Mouse (Mus musculus): ENCODE measurements around the gene Haus2. TPM values are rescaled to one million over a fixed set of nuclear protein-coding genes. Genes with fewer than 3 reads are reported as not detected.
"Not testable (repeated sequence)": the region's sequence is repeated elsewhere in the genome, so short reads cannot be mapped to it uniquely, and the experiment has no call there.

The Haus2 gene
- total RNA-seq (2021): 1 to 10 TPM; 8.6 to 9.3 TPM

- DNase-seq (ENCODE audit: low spot score): peak; percentile 80
- intact Hi-C loops (cut with DNase I): loop anchor here (2.0 to 5.0 kb wide), 4 partner anchors 42 to 132 kb away; partner anchors contain the start of gene Snap23
Measured at GRCm38 (mm10) chr2:120608830-120609723, at the start of gene Haus2, which contains the start of gene Lrrc57. TSS of gene Haus2 (plus strand) at chr2:120609383. TSS of gene Lrrc57 (minus strand) at chr2:120609520.

GRCm38 (mm10) chr2:120561524-120561923 lies 47.7 kb upstream of the Haus2 start:
- no peak for DNase-seq (ENCODE audit: low spot score)
- intact Hi-C loops (cut with DNase I): no loop called here

DNA sequence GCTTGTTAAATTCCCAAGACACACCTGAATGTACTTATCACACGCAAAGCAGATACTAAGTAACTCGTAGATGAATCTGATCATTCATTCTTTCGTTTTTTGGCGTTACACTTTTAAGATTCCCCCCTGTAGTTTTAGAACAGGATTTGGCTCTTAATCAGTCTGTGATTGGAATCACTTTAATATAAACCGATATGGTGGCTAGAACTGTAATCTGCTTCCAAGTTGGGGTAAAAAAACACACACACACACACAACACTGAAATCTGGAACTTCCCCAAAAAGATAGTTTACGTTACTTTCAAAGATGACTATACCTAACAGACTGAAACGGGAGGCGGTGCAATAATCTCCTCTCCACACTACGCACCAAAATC lies 46.3 kb upstream of the Haus2 start:
- intact Hi-C loops (cut with DNase I): no loop called here
- DNase-seq (ENCODE audit: low spot score): no peak

- intact Hi-C loops (cut with DNase I): no loop called here
- peak; percentile 78 for DNase-seq (ENCODE audit: low spot score)
Measured at GRCm38 (mm10) chr2:120563235-120563990, 45.8 kb upstream of the Haus2 start, which contains the start of gene Zfp106. TSS of gene Zfp106 (minus strand) at chr2:120563843.

- intact Hi-C loops (cut with DNase I): loop anchor here (5.0 kb wide), 1 partner anchor 43 kb away; the partner anchor contains the start of genes Haus2 and Lrrc57
- DNase-seq (ENCODE audit: low spot score): not testable (repeated sequence)
Measured at GRCm38 (mm10) chr2:120564548-120565188, 44.5 kb upstream of the Haus2 start.

DNA sequence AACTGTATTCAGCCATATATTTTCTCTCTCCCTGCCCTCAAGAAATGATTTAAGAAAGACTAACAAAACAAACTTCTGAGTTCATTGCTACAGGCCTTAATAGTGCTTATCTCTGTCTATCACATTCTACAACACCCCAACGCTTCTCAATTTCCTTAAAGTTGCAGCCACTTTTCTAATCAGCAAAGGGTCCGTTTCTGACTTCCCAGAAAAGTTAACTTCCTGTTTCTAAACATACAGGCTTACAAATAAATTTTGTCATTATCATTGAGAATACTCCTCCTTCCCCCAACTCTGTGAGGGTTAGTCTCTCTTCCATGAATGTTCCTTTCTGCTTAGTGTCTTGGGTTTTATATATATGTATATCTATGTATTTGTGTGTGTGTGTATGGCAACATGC lies 43.8 kb upstream of the Haus2 start:
- intact Hi-C loops (cut with DNase I): loop anchor here (5.0 kb wide), 1 partner anchor 42 kb away; the partner anchor contains the start of genes Haus2 and Lrrc57
- no peak for DNase-seq (ENCODE audit: low spot score)

DNA sequence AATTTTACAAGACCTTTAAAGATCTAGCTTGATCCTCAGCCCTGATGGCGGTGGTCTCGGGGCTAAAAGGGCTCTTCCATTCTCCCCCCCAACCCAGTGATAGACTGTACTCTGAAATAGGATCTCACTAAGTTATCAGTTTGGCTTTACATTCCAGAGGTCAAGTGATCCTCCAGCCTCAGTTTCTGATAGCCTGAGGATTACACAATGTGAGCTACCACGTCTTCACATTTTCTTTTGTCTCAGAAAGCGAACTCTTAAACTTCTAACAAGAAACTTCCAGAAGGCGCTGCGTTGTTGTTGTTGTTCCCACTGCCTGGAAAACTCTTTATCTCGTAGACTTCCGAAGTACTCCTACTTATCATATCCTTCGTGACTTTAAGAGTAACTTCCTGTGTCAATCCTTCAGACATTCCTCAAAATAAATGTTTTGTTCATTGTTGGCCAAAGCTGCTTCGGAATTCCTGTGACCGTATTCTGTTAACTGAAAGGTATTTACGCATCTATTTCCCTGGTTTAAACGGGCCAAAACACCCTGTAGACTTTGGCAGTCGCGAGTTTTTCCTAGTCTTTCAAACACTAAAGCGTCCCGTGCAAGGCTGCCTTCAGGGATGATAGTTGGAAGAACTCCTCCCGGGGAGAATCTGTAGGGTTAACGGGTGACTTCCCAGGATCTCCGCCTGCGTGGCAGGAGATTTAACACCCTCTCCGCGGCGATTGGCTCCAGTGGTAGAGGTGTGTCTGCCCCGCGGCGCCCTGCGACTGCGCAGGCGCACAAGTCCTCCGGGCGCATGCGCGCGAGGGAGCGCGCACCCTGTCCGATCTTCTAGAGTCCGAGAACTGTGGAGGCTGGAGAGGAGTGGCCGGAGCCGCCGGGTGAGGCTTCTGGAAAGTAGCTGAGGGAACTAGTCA lies 42.0 kb upstream of the Haus2 start, which contains the start of gene Snap23:
Snap23 (plus strand) TSS at position 786 of the 912 bp plus-strand sequence.
- intact Hi-C loops (cut with DNase I): loop anchor here (5.0 kb wide), 1 partner anchor 40 kb away; the partner anchor contains the start of genes Haus2 and Lrrc57
- DNase-seq (ENCODE audit: low spot score): peak; percentile 96

- DNase-seq (ENCODE audit: low spot score): no peak
- intact Hi-C loops (cut with DNase I): loop anchor here (5.0 kb wide), 1 partner anchor 39 kb away; the partner anchor contains the start of genes Haus2 and Lrrc57
Measured at GRCm38 (mm10) chr2:120567798-120568320, 41.3 kb upstream of the Haus2 start.

DNA sequence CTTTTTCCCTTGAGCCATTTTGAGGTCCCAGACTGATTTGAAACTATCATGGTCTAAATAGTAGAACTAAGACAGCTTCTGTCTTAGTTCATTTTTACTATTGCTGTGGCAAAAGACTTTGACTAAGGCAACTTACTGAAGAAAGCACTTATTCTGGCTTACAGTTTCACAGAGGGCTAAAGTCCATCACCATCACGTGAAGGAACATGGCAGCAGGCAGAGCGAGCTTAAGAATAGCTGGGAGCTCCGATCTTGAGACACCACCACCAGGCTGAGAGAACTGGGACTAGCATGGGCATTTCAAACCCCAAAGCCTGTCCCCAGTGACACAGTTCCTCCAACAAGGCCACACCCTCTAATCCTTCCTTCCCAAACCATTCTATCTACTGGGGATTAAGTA lies 38.1 kb upstream of the Haus2 start:
- intact Hi-C loops (cut with DNase I): no loop called here
- DNase-seq (ENCODE audit: low spot score): no peak

DNA sequence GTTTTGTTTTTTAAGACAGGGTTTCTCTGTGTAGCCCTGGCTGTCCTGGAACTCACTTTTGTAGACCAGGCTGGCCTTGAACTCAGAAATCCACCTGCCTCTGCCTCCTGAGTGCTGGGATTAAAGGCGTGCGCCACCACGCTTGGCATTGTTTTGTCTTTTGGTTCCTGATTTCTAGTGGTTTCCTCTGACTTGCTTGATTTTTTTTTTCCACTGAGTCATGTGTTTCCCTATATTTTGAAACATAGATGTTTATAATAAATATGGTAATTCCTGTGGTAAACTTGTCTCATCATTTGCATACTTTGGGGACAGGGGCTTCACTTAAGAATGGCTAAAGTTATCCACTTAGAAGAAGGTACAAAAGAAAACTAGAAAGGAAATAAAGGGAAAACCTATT lies 37.0 kb upstream of the Haus2 start:
- DNase-seq (ENCODE audit: low spot score); intact Hi-C loops (cut with DNase I): not testable (repeated sequence)

- intact Hi-C loops (cut with DNase I): loop anchor here (5.0 kb wide), 1 partner anchor 38 kb away; no protein-coding TSS in a partner anchor
- DNase-seq (ENCODE audit: low spot score): no peak
Measured at GRCm38 (mm10) chr2:120575121-120575520, 34.1 kb upstream of the Haus2 start.

GRCm38 (mm10) chr2:120575978-120576377 lies 33.2 kb upstream of the Haus2 start:
- DNase-seq (ENCODE audit: low spot score): no peak
- intact Hi-C loops (cut with DNase I): loop anchor here (5.0 kb wide), 1 partner anchor 39 kb away; no protein-coding TSS in a partner anchor

DNA sequence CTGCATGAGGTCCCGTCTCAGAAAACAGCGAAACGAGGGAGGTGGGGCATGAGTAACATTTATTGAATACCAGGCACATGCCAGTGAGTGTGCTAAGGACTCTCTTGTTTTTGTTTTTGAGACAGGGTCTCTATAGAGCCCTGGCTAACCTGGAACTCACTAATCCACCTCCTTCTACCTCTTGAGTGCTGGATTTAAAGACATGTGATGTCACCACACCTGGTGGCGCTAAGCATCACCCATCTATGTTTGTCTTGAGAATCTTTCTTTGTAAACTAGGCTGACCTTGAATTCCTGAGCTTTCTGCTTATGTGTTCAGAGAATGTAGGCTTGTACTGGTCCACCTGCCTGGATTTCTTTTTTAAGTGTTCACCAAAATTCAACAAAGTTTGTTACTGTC lies 31.4 kb upstream of the Haus2 start:
- intact Hi-C loops (cut with DNase I): loop anchor here (5.0 kb wide), 1 partner anchor 40 kb away; no protein-coding TSS in a partner anchor
- no peak for DNase-seq (ENCODE audit: low spot score)

DNA sequence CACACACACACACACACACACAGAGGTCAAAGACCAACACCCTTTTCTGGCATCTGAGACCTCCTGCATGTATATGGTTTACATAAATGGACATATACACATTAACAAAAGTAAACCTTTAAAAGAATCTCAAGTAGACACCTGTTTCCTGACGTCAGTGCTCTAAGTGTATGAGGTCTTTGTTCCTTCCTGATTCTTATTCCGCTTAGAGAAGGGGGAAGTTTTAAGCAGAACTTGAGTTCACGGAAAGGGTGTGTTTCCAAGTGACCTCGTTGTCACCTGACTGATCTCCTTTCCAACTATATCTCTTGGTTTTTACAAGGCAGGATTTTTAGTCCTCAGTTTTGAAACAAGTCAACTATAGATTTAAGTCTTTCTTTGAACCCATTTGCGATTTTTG lies 30.9 kb upstream of the Haus2 start:
- DNase-seq (ENCODE audit: low spot score): no peak
- intact Hi-C loops (cut with DNase I): loop anchor here (5.0 kb wide), 1 partner anchor 41 kb away; no protein-coding TSS in a partner anchor

GRCm38 (mm10) chr2:120589759-120590158 lies 19.4 kb upstream of the Haus2 start:
- intact Hi-C loops (cut with DNase I): no loop called here
- no peak for DNase-seq (ENCODE audit: low spot score)

DNA sequence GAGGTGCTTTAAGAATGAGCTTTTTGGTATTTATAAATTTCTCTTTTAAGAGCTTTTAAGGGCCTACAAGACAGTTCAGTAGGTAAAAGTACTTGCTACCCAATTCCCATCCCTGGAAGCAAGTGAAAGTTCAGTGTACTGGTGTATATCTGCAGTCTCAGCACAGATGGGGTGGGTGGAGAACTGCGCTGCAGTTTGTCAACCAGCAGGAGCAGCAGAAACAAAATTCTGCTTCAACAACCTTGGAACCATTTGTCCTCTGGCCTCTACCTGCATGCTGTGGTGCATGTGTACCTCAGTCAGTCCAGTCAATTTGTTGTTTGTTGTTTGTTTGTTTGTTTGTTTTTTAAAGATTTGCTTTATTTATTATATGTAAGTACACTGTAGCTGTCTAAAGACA lies 17.0 kb upstream of the Haus2 start:
- no peak for DNase-seq (ENCODE audit: low spot score)
- intact Hi-C loops (cut with DNase I): no loop called here

- no peak for DNase-seq (ENCODE audit: low spot score)
- intact Hi-C loops (cut with DNase I): no loop called here
Measured at GRCm38 (mm10) chr2:120597734-120598133, 11.4 kb upstream of the Haus2 start.

DNA sequence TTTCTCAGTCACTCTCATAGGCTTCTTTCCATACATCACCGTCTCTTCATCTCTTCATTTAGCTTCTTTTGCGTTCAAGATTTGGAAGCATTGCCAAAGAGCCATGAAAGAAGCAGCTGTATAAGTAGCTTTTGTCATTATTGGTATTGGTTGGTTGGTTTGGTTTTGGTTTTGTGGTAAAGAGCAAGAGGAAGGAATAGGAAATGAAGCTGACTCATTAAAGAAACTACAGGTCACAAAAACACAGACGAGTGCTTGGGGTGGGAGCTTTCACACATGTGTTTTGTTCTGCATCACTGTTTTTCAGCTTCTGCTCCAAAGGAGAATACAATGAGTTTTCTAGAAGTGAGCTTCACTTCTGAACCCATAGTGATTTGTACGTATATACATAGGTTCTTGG lies 9.7 kb upstream of the Haus2 start:
- DNase-seq (ENCODE audit: low spot score): no peak
- intact Hi-C loops (cut with DNase I): no loop called here

Measured in heart, postnatal 25 days (tissue).